Mouse (Mus musculus) heart, postnatal 4 days (tissue): ENCODE measurements at regions not wholly inside any gene's neighbourhood (a gene's known extent, or its start where the extent isn't known, plus 50 kb on each side); places are given as distances from the start of the nearest gene placed in this dataset.

Experiments used
- DNase-seq: peaks from one replicate; pipeline ENCODE4 v3.0.0; 2021

- no peak for DNase-seq
Observed at GRCm38 (mm10) chr19:32940806-32941205, 183.5 kb downstream of the Pten start.

GRCm38 (mm10) chr19:32943594-32944230 lies 186.4 kb downstream of the Pten start:
- no peak for DNase-seq

DNA sequence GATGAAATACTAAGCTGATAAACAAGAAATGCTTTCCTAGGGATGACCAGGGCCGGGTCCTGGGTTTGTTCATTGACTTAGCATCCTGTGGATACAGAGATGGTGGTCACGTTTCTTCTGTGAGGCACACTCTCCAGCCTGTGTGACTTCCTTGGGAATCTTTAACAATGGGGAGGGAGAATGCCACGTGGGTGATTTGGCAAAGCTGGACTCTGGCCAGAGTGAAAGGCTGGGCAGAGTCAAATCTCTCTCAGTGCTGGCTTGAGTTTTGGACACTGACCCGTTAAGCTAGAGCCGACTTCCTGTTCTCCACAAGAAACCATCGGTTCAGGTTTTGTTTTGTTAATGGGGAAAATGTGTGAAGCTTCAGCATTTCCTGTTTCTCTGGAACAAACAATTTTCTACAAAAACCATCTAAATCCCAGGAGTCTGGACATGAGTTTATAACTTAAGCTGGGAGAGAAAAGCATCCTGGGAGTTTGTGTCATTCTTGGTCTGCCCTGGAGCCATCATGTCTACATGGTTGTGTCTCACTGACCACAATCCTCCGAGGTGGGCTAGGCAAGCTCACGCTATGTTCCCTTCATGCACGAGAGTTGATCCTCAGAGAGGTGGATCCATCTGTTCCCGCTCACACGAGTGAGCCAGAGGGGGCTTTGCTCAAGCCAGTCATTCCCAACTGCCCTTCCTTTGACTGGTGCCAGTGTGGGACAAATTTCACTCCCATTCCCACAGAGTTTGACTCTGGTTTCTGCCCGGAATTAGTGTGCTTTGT lies 190.0 kb downstream of the Pten start:
- DNase-seq = no peak

DNA sequence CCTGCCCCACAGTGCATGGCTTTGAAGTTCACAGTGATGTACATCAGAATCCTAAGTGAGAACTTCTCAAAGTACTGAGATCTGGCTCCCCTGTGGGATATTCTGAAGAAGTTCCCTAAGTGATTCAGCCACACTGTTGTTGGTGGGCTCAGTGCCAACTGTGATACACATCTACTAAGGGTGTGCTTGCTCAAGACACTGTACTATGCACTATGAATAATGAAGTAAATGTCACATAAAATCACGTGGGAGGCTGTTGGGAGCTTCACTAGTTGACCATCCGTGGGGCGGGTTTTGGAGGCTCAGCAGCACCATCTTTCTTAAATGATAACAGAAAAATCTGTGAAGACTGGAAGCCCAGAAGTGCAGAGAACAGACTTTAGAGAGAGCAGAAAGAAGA lies 193.0 kb downstream of the Pten start:
- no peak for DNase-seq

GRCm38 (mm10) chr19:32950794-32951193 lies 193.5 kb downstream of the Pten start:
- no peak for DNase-seq

- no peak for DNase-seq
Observed at GRCm38 (mm10) chr19:32952425-32952824, 195.1 kb downstream of the Pten start.

GRCm38 (mm10) chr19:32952928-32953687 lies 195.8 kb downstream of the Pten start:
- no peak for DNase-seq

GRCm38 (mm10) chr19:32954001-32954605 lies 196.8 kb downstream of the Pten start:
- DNase-seq = peak; percentile 63

DNA sequence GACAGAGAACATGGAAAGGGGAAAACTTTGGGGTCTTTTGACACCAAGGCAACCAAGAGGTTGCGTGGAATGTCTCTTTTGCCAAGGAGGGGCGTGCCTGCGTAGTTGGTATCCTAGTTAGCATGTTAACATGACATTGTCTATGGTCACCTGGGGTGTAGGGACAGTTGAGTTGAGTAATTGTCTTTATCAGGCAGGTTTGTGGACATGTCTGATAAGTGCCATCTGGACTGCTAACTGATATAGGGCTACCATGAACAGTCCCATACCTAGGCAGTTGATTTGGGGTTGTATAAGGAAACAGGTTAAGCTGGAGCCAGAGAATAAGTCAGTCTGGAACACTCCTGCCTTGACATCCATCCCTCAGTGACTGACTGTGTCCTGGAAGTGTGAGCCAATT lies 197.6 kb downstream of the Pten start:
- DNase-seq = no peak

GRCm38 (mm10) chr19:32956143-32956915 lies 199.0 kb downstream of the Pten start:
- DNase-seq = no peak

GRCm38 (mm10) chr19:32956916-32957558 lies 199.7 kb downstream of the Pten start:
- DNase-seq = no peak

DNA sequence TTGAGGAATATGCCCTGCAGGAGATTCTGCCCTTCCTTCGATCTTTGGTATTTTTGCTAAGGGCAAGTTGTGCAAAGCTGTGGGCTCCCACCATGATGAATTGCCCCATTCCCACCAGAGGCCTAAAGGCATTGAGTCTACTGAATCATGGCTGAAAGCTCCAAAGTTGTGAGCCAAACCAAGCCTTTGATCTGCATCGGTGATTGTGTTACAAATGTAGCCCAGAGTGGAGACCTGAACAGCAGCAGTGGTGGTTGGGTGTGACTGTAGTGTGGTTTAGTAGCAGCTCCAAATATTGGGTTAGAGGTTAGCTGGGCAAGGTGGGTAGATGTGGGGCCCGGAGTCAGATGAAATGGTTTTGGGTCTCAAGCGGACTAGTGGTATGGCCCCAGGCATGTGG lies 201.0 kb downstream of the Pten start:
- no peak for DNase-seq

DNA sequence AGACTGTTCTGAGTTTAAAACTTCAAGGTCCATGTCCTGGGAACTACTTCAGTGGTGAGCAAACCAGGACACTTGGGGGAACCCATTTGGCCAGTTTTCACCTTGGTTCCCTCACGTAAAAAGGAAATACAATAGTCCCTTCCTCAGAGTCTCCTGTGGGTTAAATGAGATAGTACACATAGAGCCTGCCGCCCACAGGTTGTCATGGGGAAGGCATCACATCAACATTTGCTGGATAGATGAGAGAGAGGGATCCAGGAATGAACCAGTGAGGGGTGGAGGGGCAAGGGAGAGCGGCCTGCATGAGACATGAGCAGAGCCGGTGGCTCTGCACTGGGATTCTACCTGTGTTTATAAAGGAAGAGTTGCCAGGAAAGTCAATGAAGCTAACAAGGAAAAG lies 201.5 kb downstream of the Pten start:
- no peak for DNase-seq

DNA sequence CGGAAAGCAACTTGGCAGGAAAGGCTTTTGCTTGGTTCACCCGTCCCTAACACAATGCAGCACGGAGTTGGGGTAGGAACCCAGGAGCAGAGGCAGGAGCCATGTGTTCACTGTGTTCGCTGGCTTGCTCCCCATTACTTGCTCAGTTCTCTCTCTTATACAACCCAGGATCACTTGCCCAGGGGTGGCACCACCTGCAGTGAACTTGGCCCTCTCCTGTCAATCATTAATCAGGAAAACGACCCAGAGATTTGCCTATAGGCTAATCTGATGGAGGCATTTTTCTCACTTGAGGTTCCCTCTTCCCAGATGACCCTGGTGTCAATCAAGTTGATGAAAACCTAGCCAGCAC lies 202.5 kb downstream of the Pten start:
- no peak for DNase-seq

DNA sequence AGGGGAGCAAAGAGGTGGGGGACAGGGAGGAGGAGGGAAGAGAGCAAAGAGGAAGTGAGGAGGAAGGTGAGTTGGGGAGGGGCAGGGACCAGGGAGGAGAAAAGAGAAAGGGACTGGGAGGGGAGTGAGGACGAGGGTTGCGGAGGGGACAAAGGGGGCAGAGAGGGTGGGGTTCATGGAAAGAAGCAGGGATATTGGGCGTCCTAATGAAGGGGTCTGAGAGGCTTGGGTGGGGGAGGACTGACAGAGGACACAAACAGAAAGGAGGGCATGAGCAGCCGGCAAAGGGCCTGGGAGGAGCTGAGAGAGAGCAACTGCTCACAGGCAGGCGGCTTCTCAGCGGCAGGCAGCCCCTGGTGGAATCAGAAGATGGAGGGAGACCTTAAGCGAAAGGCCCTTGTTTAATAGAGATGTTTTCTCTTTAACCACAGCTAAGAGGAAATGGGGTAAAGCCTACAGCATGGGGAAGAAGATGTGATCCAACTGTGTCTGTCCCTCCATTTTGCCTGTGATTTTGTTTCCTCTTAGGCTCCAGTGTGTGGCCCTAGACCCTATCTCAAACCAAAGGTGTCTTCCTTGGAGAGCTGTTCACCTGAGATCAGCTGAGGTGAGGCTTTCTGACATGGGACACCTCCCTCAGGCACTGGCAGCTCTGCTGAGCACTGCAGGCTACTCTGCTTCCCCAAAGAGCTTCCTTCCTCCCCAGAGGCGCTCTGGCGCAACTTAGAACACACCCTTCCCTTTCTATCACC lies 203.1 kb downstream of the Pten start:
- no peak for DNase-seq

GRCm38 (mm10) chr19:32961525-32961924 lies 204.2 kb downstream of the Pten start:
- no peak for DNase-seq

- DNase-seq = no peak
Observed at GRCm38 (mm10) chr19:32963983-32964382, 206.7 kb downstream of the Pten start.

DNA sequence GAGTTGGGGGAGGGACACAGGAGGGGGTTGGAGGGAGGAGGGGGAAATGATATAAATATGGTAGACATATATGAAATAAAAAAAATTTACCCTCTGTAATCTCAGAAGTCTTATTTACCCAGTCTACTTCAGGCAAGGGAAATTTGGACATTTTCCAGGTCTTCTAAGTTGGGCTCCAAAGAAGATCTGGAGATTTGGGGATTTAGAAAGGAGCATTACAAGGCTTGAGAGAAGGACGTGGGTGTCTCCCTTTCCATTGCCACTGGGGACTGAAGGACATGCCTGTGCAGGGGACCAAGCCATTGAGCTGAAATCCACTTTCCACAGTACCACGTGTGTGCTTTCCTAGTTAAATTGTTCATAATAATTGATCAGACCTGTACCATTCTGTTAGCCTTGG lies 208.2 kb downstream of the Pten start:
- DNase-seq = no peak

- no peak for DNase-seq
Observed at GRCm38 (mm10) chr19:32969213-32969776, 212.0 kb downstream of the Pten start.

DNA sequence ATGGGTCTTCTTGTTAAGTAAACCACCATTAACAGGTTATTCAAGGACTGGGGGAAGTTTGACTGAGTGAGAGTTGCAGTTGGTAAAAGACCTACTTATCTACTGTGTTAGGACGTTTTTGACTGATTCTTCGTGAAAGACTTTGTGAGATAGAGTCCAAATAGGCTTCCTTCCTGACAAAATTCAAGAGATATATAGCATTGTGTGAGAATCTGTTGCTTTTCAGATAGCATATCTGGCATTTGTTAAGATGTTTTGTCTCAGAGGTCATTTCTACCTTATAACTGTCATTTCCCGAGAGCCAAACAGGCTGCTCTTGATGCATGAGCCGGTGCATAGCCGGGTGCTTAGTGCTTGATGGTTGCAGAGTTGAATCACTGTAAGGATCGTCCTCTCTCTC lies 214.8 kb downstream of the Pten start:
- no peak for DNase-seq

DNA sequence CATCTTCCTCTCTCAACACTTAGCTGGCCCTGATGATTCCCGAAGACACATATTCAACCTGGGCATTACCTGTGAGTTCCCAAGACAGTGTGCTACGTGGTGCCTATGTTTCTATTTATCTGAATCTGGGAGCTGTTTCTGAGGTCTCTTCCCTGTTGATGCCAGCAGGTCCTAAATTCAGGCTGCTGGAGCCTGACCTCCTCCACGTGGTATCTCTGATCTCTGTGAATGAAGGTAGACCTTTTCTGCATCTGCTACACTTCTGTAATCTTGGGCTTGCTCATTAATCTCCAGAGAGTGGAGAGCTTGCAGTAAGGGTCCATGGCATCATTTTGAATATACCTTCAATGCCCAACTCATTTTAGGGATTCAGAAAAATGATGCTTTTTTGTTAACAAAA lies 215.8 kb downstream of the Pten start:
- DNase-seq = no peak
